Mouse (Mus musculus) limb, embryonic 11.5 days (tissue): ENCODE data around the gene Map2. TPM values are rescaled to one million over a fixed set of nuclear protein-coding genes. Genes with fewer than 3 reads are reported as not detected.

Experiments used
- ATAC-seq: fragments of 200-750 bp; cut with Nextera tagmentation; 2 replicates; pipeline ENCODE4 v1.8.0; 2017; ENCODE audit warnings: low read depth; ENCODE audit not compliant: insufficient number of reproducible peaks, low FRiP score, low TSS enrichment
- DNase-seq: peaks from one replicate; pipeline ENCODE4 v3.0.0-alpha.2; 2015; ENCODE audit warnings: low spot score
- H3K27ac ChIP-seq: fragments of 300-500 bp; sonication (generic); replicated peaks from 2 replicates; pipeline ENCODE4 v1.5.1; 2014; ENCODE audit warnings: low read depth, mild to moderate bottlenecking, low read length
- H3K27me3 ChIP-seq: fragments of 300-500 bp; sonication (generic); 2 replicates; pipeline ENCODE4 v1.6.1; 2014; ENCODE audit warnings: mild to moderate bottlenecking, low read length, mixed read lengths; ENCODE audit not compliant: control insufficient read depth, insufficient read depth
- H3K36me3 ChIP-seq: fragments of 300-500 bp; sonication (generic); 2 replicates; pipeline ENCODE4 v1.6.1; 2014; ENCODE audit warnings: mild to moderate bottlenecking, low read length, moderate library complexity, mixed read lengths; ENCODE audit not compliant: control insufficient read depth, insufficient read depth
- H3K4me1 ChIP-seq: fragments of 300-500 bp; sonication (generic); 2 replicates; pipeline ENCODE4 v1.6.1; 2014; ENCODE audit warnings: low read length, mixed read lengths; ENCODE audit not compliant: control insufficient read depth, insufficient read depth
- H3K4me2 ChIP-seq: fragments of 300-500 bp; sonication (generic); 2 replicates; pipeline ENCODE4 v1.6.1; 2014; ENCODE audit warnings: low read depth, mild to moderate bottlenecking, moderate library complexity; ENCODE audit not compliant: severe bottlenecking
- H3K4me3 ChIP-seq: fragments of 300-500 bp; sonication (generic); 2 replicates; pipeline ENCODE4 v1.5.1; 2014; ENCODE audit warnings: low read depth, low read length
- H3K9ac ChIP-seq: fragments of 300-500 bp; sonication (generic); 2 replicates; pipeline ENCODE4 v1.6.1; 2014; ENCODE audit warnings: mild to moderate bottlenecking, low read length
- H3K9me3 ChIP-seq: fragments of 300-500 bp; sonication (generic); 2 replicates; pipeline ENCODE4 v1.6.1; 2016; ENCODE audit warnings: low read length; ENCODE audit not compliant: control insufficient read depth
- WGBS: fragments of 180-500 bp; shearing (Covaris S2); extraction: QIAGEN DNeasy Blood & Tissue Kit; methylation state at CpG from one replicate; pipeline ENCODE4 v1.1.7; 2014; 5-methylcytosine and 5-hydroxymethylcytosine counted together
- polyA plus RNA-seq: library from polyadenylated mRNA; unstranded; fragments of >200 nt; fragmentation: Nextera tagmentation; extraction: Ambion mirVana; gene quantifications from 2 replicates; pipeline ENCODE4 v1.2.1, GENCODE M21; 2014

Map2 gene
- polyA plus RNA-seq, 1 experiment from 2014 or later = 16.5 TPM

GRCm38 (mm10) chr1:66187016-66187681 is 12.1 kb downstream of the Map2 start:
- H3K36me3 ChIP-seq = no peaks in the 10 kb centered on the region
- H3K4me3 ChIP-seq = no peak overlapping the region
- no peaks in the 10 kb centered on the region for H3K4me1 ChIP-seq
- 72% methylated on average over 12 of the region's 12 CpGs for WGBS
- H3K9ac ChIP-seq = no peak overlapping the region
- H3K9me3 ChIP-seq = no peaks in the 10 kb centered on the region
- no peak overlapping the region for H3K27ac ChIP-seq
- ATAC-seq = no peak
- no peak for DNase-seq
- H3K4me2 ChIP-seq = no peak overlapping the region
- no peaks in the 10 kb centered on the region for H3K27me3 ChIP-seq

- H3K4me3 ChIP-seq = no peak overlapping the region
- H3K9me3 ChIP-seq = no peaks in the 10 kb centered on the region
- no peak overlapping the region for H3K27ac ChIP-seq
- H3K9ac ChIP-seq = no peak overlapping the region
- no peaks in the 10 kb centered on the region for H3K4me1 ChIP-seq
- DNase-seq (no peak), ATAC-seq (no peak)
- WGBS = 97% methylated on average over 1 of the region's 1 CpGs
- no peaks in the 10 kb centered on the region for H3K27me3 ChIP-seq
- no peak overlapping the region for H3K4me2 ChIP-seq
- no peaks in the 10 kb centered on the region for H3K36me3 ChIP-seq
Measured at GRCm38 (mm10) chr1:66192401-66192800, 17.3 kb downstream of the Map2 start.

- no peaks in the 10 kb centered on the region for H3K4me1 ChIP-seq
- WGBS = 77% methylated on average over 2 of the region's 2 CpGs
- H3K9me3 ChIP-seq = no peaks in the 10 kb centered on the region
- H3K9ac ChIP-seq = no peak overlapping the region
- H3K27ac ChIP-seq = no peak overlapping the region
- DNase-seq (no peak), ATAC-seq (no peak)
- no peaks in the 10 kb centered on the region for H3K27me3 ChIP-seq
- H3K4me2 ChIP-seq = no peak overlapping the region
- no peaks in the 10 kb centered on the region for H3K36me3 ChIP-seq
- H3K4me3 ChIP-seq = no peak overlapping the region
Measured at GRCm38 (mm10) chr1:66192891-66193290, 17.8 kb downstream of the Map2 start.

- Histone ChIP-seq H3K4me3 (no peak overlapping the region), H3K9me3 (no peaks in the 10 kb centered on the region), H3K36me3 (no peaks in the 10 kb centered on the region), H3K27ac (no peak overlapping the region), H3K4me1 (no peaks in the 10 kb centered on the region), H3K9ac (no peak overlapping the region), H3K4me2 (no peak overlapping the region), H3K27me3 (no peaks in the 10 kb centered on the region)
- WGBS = 88% methylated on average over 13 of the region's 13 CpGs
- no peak for ATAC-seq
- no peak for DNase-seq
Measured at GRCm38 (mm10) chr1:66195040-66195726, 20.1 kb downstream of the Map2 start.

GRCm38 (mm10) chr1:66196240-66196639 is 21.2 kb downstream of the Map2 start:
- H3K9me3 ChIP-seq = no peaks in the 10 kb centered on the region
- no peaks in the 10 kb centered on the region for H3K36me3 ChIP-seq
- 95% methylated on average over 4 of the region's 4 CpGs for WGBS
- no peak overlapping the region for H3K27ac ChIP-seq
- H3K4me1 ChIP-seq = no peaks in the 10 kb centered on the region
- no peak overlapping the region for H3K4me3 ChIP-seq
- DNase-seq (no peak), ATAC-seq (no peak)
- H3K9ac ChIP-seq = no peak overlapping the region
- H3K27me3 ChIP-seq = no peaks in the 10 kb centered on the region
- H3K4me2 ChIP-seq = no peak overlapping the region

- Histone ChIP-seq H3K4me2 (no peak overlapping the region), H3K4me3 (no peak overlapping the region), H3K27ac (no peak overlapping the region), H3K9me3 (no peaks in the 10 kb centered on the region), H3K27me3 (no peaks in the 10 kb centered on the region), H3K4me1 (no peaks in the 10 kb centered on the region), H3K36me3 (no peaks in the 10 kb centered on the region), H3K9ac (no peak overlapping the region)
- ATAC-seq (no peak), DNase-seq (no peak)
- 90% methylated on average over 4 of the region's 4 CpGs for WGBS
Measured at GRCm38 (mm10) chr1:66196716-66197115, 21.6 kb downstream of the Map2 start.

GRCm38 (mm10) chr1:66205517-66205916 is 30.4 kb downstream of the Map2 start:
- Histone ChIP-seq H3K9me3 (no peaks in the 10 kb centered on the region), H3K4me1 (no peaks in the 10 kb centered on the region), H3K9ac (no peak overlapping the region), H3K4me3 (no peak overlapping the region), H3K27ac (no peak overlapping the region), H3K27me3 (no peaks in the 10 kb centered on the region), H3K4me2 (no peak overlapping the region), H3K36me3 (no peaks in the 10 kb centered on the region)
- DNase-seq = no peak
- ATAC-seq = no peak
- WGBS = 88% methylated on average over 2 of the region's 2 CpGs

GRCm38 (mm10) chr1:66206904-66207303 is 31.8 kb downstream of the Map2 start:
- Histone ChIP-seq H3K4me3 (no peak overlapping the region), H3K9ac (no peak overlapping the region), H3K27me3 (no peaks in the 10 kb centered on the region), H3K36me3 (no peaks in the 10 kb centered on the region), H3K27ac (no peak overlapping the region), H3K4me2 (no peak overlapping the region), H3K4me1 (no peaks in the 10 kb centered on the region), H3K9me3 (no peaks in the 10 kb centered on the region)
- no peak for ATAC-seq
- 84% methylated on average over 3 of the region's 3 CpGs for WGBS
- no peak for DNase-seq
